Mouse (Mus musculus) stomach, postnatal 0 days (tissue): ENCODE data around the gene Myo18b.

ENCODE experiments used
- CTCF ChIP-seq: IDR thresholded peaks from 2 replicates; pipeline ENCODE4 v1.5.1; 2016; ENCODE audit warnings: antibody characterized with exemption, low read depth, mild to moderate bottlenecking, moderate library complexity
- EP300 ChIP-seq: optimal IDR thresholded peaks from 2 replicates; pipeline ENCODE3; 2016; ENCODE audit warnings: antibody characterized with exemption

GRCm38 (mm10) chr5:112714679-112715446 is 181.3 kb downstream of the Myo18b start:
- no peak for TF ChIP-seq CTCF
- TF ChIP-seq EP300, result no peak
